Mouse (Mus musculus) cortical plate, adult 2 months (tissue): ENCODE data around the gene Tspan17. TPM values are rescaled to one million over a fixed set of nuclear protein-coding genes. Genes with fewer than 3 reads are reported as not detected.

Experiments used
- H3K27ac ChIP-seq: fragments of 200-500 bp; 2 replicates; pipeline ENCODE4 v1.5.1; 2012; ENCODE audit warnings: low read length, control low read depth, inconsistent platforms; ENCODE audit not compliant: insufficient read depth
- H3K4me1 ChIP-seq: fragments of 200-500 bp; 2 replicates; pipeline ENCODE4 v1.6.1; 2011; ENCODE audit warnings: low read length; ENCODE audit not compliant: control insufficient read depth, insufficient read depth
- H3K4me3 ChIP-seq: fragments of 200-500 bp; 2 replicates; pipeline ENCODE4 v1.5.1; 2011; ENCODE audit warnings: mild to moderate bottlenecking, low read length, control low read depth; ENCODE audit not compliant: insufficient read depth
- CTCF ChIP-seq: fragments of 200-500 bp; IDR thresholded peaks from 2 replicates; pipeline ENCODE4 v1.5.1; 2011; ENCODE audit warnings: mild to moderate bottlenecking, control low read depth, low read length; ENCODE audit not compliant: insufficient read depth; ENCODE audit errors: extremely low read depth
- POLR2A ChIP-seq: fragments of 200-500 bp; IDR thresholded peaks from 2 replicates; pipeline ENCODE4 v1.6.1; 2011; ENCODE audit warnings: mild to moderate bottlenecking, low read length, control low read depth; ENCODE audit not compliant: insufficient read depth; ENCODE audit errors: extremely low read depth
- polyA plus RNA-seq: library from polyadenylated mRNA; depleted of rRNA; stranded (reverse); fragments of >200 nt; gene quantifications from 2 replicates; pipeline ENCODE4 v1.2.3, GENCODE M21; 2012

The Tspan17 gene
- polyA plus RNA-seq, 1 experiment = 78.9 TPM

DNA sequence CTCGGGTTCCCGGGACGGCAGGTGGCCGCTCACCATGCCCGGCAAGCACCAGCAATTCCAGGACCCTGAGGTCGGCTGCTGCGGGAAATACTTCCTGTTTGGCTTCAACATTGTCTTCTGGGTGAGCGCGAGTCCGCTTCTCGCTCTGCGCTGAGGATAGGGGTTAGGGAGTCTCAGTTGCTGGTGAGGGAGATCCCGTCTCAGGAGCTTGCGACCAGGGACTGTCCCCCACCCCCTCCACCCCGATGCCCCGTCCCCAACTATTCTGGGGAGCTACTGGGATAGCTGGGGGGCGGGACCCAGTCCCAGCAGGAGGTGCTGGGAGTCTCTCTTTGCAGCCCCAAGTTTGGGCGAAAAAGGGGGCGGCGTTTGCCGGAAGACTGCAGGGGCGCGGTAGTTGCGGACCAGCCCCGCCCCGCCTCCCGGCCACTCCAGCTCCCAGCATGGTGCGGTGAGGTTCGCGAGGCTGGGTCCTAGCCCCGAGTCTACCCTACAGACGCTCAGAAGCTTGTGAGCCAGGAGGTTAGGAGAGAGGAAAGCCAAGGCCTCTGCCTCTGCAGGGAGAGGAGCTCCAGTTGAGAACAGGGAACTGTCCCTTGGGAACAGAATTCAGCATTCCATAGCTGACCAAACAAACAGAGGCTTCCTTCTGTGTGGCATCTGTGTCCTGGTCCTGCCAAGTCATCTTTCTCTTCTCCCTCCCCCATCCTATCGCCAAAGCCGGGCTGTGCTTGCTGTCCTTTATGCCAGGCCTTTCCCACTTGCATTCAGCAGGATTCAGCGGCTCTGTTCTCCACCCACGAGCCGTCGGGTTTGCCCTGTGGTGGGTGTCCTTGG is 602 bp downstream of the Tspan17 start:
- Histone ChIP-seq H3K4me3 (peak overlapping the region; percentile 68), H3K4me1 (no peaks in the 10 kb centered on the region), H3K27ac (peak overlapping the region; percentile 58; the same call in 1 of the 2 replicates)
- no peak for TF ChIP-seq CTCF
- TF ChIP-seq POLR2A = peak; percentile 31; the same call in 1 of the 2 replicates

DNA sequence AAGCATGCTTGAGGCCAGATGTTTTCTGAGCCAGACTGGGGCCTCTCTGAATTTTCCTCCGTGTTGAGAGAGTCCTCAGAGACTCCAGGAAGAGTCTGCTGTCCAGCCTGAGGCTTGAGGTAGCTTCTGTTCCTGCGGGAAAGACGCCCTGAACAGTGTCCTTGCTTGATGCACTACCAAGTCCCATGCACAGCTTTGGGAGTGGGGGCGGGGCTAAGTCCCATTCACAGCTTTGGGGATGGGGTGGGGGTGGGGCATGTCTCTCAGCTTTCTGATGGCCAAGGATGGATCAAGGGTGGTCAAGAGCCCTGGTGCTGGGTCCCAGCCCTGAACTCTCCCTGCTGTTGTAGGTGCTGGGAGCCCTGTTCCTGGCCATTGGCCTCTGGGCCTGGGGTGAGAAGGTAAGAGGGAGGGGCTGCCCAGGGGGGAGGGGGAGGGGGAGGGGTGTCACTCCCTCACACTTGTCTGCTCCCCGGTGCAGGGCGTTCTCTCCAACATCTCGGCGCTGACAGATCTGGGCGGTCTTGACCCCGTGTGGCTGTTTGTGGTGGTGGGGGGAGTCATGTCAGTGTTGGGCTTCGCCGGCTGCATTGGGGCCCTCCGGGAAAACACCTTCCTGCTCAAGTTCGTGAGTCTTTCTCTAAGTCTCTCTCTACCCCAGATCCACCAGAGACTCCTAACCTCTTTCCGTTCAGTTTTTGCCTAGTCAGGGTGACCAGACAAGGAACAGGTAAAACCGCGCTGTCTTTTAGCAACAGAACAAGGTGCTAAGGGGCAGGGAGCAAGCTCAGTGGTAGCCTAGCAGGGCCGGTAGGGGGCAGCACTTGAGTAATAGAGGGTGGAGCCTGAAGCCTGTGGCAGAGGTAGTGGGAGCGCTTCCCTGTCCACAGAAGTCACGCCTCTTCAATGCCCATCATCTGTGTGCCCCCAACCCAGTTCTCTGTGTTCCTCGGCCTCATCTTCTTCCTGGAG is 3.4 kb downstream of the Tspan17 start:
- Histone ChIP-seq H3K27ac (no peak overlapping the region), H3K4me1 (no peaks in the 10 kb centered on the region), H3K4me3 (no peak overlapping the region)
- peak; percentile 24 for TF ChIP-seq CTCF
- TF ChIP-seq POLR2A = no peak

GRCm38 (mm10) chr13:54794002-54794577 is 4.9 kb downstream of the Tspan17 start:
- TF ChIP-seq CTCF (no peak), POLR2A (no peak)
- Histone ChIP-seq H3K4me3 (no peak overlapping the region), H3K27ac (peak overlapping the region; percentile 38; the same call in 1 of the 2 replicates), H3K4me1 (no peaks in the 10 kb centered on the region; the same call in 1 of the 2 replicates)

- TF ChIP-seq POLR2A = no peak
- TF ChIP-seq CTCF = peak; percentile 18; the same call in 1 of the 2 replicates
- no peak overlapping the region for H3K27ac ChIP-seq
Observed at GRCm38 (mm10) chr13:54794843-54795242, 5.7 kb downstream of the Tspan17 start.

DNA sequence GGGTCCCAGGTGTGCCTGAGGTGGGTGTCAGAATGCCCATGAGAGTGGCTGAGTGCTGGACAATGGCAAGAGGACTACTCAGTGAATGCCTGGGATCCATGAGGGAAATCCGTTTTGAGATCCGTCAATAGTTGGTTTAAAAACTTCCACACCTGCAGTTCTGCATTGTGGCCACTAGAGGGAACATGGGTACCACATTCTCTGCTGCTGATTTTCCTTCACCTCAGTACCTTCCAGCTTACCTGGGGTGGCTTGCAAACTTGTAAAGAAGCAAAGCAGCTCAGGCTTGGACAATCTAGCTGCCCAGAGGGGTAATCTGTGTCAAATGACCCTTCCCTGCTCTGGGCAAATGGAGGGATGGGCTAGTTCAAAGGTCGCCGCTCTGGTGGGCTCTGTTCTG is 8.2 kb downstream of the Tspan17 start:
- TF ChIP-seq POLR2A (no peak), CTCF (peak; percentile 89)
- no peak overlapping the region for H3K27ac ChIP-seq
- H3K4me3 ChIP-seq = no peak overlapping the region
- H3K4me1 ChIP-seq = no peaks in the 10 kb centered on the region; the same call in 1 of the 2 replicates

More at GRCm38 (mm10) chr13:54794843-54795242, 5.7 kb downstream of the Tspan17 start:
- no peaks in the 10 kb centered on the region; the same call in 1 of the 2 replicates for H3K4me1 ChIP-seq
- H3K4me3 ChIP-seq = no peak overlapping the region

DNA sequence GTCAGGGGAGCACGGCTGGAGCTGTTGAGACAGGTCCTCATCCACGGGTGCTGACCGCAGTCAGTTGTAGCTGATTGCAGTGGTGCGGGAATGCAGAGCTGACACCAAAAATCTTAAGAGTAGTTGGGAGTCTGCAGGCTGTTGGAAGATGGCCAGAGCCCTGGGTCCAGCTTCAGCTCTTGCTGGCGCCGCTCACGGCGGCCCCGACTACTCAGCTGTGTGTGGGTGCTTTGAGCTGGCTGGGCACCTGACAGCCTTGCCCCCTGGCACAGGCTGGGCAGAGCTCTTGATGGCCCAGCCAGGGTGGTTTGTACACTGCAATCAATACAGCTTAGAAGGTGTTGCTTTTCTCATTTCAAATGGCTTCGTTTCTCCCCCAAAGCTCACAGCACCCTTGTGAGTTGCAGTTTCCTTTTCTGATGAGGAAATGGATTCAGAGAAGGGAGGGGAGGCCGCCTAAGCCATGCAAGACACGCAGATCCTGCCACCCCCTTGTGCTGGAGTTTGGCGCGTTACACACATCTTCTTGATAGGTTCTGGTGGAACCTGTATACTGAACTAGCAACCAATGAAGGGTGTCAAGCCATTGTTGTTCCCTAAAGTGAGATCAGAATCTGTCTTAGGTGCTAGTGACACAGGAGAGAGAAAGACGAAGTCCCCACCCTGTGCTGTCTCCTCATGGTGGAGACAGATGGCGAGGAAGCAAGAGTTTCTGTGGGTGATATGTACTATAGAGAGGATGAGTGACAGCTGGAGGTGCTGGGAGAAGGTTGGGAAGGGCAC is 8.9 kb downstream of the Tspan17 start:
- H3K27ac ChIP-seq = no peak overlapping the region
- no peak overlapping the region for H3K4me3 ChIP-seq

GRCm38 (mm10) chr13:54798740-54799139 is 9.6 kb downstream of the Tspan17 start:
- TF ChIP-seq POLR2A (no peak), CTCF (no peak)
- H3K27ac ChIP-seq = no peak overlapping the region

More for the DNA sequence above, 8.9 kb downstream of the Tspan17 start:
- no peak for TF ChIP-seq POLR2A
- TF ChIP-seq CTCF = no peak
- no peaks in the 10 kb centered on the region; the same call in 1 of the 2 replicates for H3K4me1 ChIP-seq

DNA sequence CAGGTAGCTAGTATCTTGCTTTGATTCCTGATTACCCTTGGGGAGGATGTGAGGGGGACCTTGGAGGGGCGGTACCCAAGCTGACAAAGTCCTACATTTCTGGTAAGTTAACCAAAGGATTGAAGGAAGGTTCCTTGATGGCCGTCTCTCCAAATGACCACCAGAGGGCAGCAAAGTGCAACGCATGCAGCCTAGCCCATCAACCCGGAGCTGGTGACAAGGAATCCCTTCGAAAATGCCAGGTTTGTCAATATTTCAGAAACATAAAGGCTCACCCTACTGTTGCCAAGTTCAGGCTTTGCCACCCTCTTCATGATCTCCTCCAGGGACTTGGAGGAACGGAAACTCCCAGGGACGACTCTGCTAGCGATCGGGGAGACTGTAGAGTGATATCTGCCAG is 10.5 kb downstream of the Tspan17 start:
- Histone ChIP-seq H3K27ac (no peak overlapping the region), H3K4me3 (no peak overlapping the region), H3K4me1 (no peaks in the 10 kb centered on the region; the same call in 1 of the 2 replicates)
- no peak for TF ChIP-seq POLR2A
- peak; percentile 95 for TF ChIP-seq CTCF

More at GRCm38 (mm10) chr13:54798740-54799139, 9.6 kb downstream of the Tspan17 start:
- no peaks in the 10 kb centered on the region; the same call in 1 of the 2 replicates for H3K4me1 ChIP-seq
- no peak overlapping the region for H3K4me3 ChIP-seq

GRCm38 (mm10) chr13:54800206-54800605 is 11.0 kb downstream of the Tspan17 start:
- H3K4me1 ChIP-seq = no peaks in the 10 kb centered on the region; the same call in 1 of the 2 replicates
- TF ChIP-seq POLR2A = no peak
- TF ChIP-seq CTCF = no peak
- H3K27ac ChIP-seq = no peak overlapping the region
- no peak overlapping the region for H3K4me3 ChIP-seq
